ENCODE assay signal across 22 mouse cellular contexts in the genomic region with DNA sequence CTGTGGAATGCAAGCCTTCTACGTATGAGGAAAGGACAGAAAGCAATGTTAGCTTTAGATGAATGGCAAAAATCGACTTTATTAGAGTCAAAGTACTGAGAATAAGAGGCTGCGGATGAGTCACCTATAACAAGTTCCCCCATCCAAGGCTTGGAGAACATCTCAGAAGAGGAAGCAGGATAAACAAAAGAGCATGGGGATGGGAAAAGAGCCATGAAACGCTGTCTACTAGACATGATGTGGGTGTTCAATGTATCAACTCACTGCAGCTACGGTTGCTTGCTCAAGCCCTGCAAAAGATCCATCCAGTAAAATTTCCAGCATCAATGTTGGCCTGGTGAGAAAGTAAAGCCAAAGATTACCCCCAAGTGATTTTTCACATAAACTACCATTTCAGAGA.
DNase-seq lines count a peak whose midpoint lies in the region; ATAC-seq lines count a peak whose summit lies in the region.
"Had no signal": no experiment of that assay in that cellular context is flagged by ENCODE, and none has a peak within 500 bp of the region (broad histone marks: within the 10 kb centered on the region; RNA-seq: fewer than 3 reads in every experiment).

No protein-coding gene starts in this region.

- H3K4me2 ChIP-seq in forebrain, embryonic 14.5 days (ENCODE audit: low read length): no peak overlapping the region
- H3K4me2 ChIP-seq: embryonic facial prominence, embryonic 13.5 days; embryonic facial prominence, embryonic 15.5 days; forebrain, embryonic 12.5 days; forebrain, embryonic 15.5 days had no signal

- WGBS in forebrain, embryonic 14.5 days: 92% methylated on average over 5 of the region's 5 CpGs

- H3K9me3 ChIP-seq in forebrain, embryonic 14.5 days (replicated peaks; ENCODE audit: control insufficient read depth, low read length): no peaks in the 10 kb centered on the region
- H3K9me3 ChIP-seq: embryonic facial prominence, embryonic 13.5 days; embryonic facial prominence, embryonic 15.5 days; forebrain, embryonic 10.5 days; forebrain, embryonic 12.5 days; forebrain, embryonic 15.5 days had no signal

- H3K27ac ChIP-seq in forebrain, embryonic 14.5 days (ENCODE audit: low read depth, low read length): no peak overlapping the region
- H3K27ac ChIP-seq: embryonic facial prominence, embryonic 13.5 days; embryonic facial prominence, embryonic 15.5 days; forebrain, embryonic 10.5 days; forebrain, embryonic 12.5 days; forebrain, embryonic 15.5 days had no signal

- H3K27me3 ChIP-seq in forebrain, embryonic 14.5 days (replicated peaks; ENCODE audit: control insufficient read depth, insufficient read depth, low read length): no peaks in the 10 kb centered on the region
- H3K27me3 ChIP-seq: embryonic facial prominence, embryonic 13.5 days; embryonic facial prominence, embryonic 15.5 days; forebrain, embryonic 12.5 days; forebrain, embryonic 15.5 days had no signal

- no peak overlapping the region for H3K9ac ChIP-seq in forebrain, embryonic 14.5 days (ENCODE audit: low read length)
- H3K9ac ChIP-seq: embryonic facial prominence, embryonic 13.5 days; embryonic facial prominence, embryonic 15.5 days; forebrain, embryonic 12.5 days; forebrain, embryonic 15.5 days; forebrain, postnatal 0 days had no signal

- ATAC-seq in forebrain, embryonic 14.5 days: no peak
- ATAC-seq: forebrain, embryonic 15.5 days; forebrain, postnatal 0 days had no signal

- DNase-seq in heart, adult 11 months: peak; percentile 24
- no peak for DNase-seq in heart, adult 9 months (ENCODE audit: low spot score in 2 of 2)
- peak; percentile 10 for DNase-seq in right cerebral cortex, adult 18-20 months
- no peak for DNase-seq in right cerebral cortex, postnatal 14 days
- peak; percentile 36 for DNase-seq in telencephalon, adult 2 months (ENCODE audit: low read depth, low spot score)
- no peak for DNase-seq in forebrain, embryonic 14.5 days (ENCODE audit: low spot score)
- DNase-seq: adrenal gland, adult 2 months; adrenal gland, postnatal 10 days; adrenal gland, postnatal 25 days; cerebellum, adult 11-12 months; cerebellum, adult 2 months; cerebellum, adult 9-10 months; cerebellum, postnatal 10 days; cerebellum, postnatal 25 days; embryo, embryonic 11 days; forebrain, postnatal 0 days had no signal

- no peaks in the 10 kb centered on the region for H3K4me1 ChIP-seq in forebrain, embryonic 14.5 days (ENCODE audit: control insufficient read depth, insufficient read depth, low read length)
- H3K4me1 ChIP-seq: embryonic facial prominence, embryonic 13.5 days; embryonic facial prominence, embryonic 15.5 days; forebrain, embryonic 12.5 days; forebrain, embryonic 15.5 days had no signal

- no peak overlapping the region for H3K4me3 ChIP-seq in forebrain, embryonic 14.5 days (ENCODE audit: low read depth, low read length)
- H3K4me3 ChIP-seq: embryonic facial prominence, embryonic 13.5 days; embryonic facial prominence, embryonic 15.5 days; erythroblast, embryonic 14.5 days; forebrain, embryonic 10.5 days; forebrain, embryonic 12.5 days; forebrain, embryonic 15.5 days had no signal

- H3K36me3 ChIP-seq in forebrain, embryonic 14.5 days (ENCODE audit: control insufficient read depth, insufficient read depth, low read length): no peaks in the 10 kb centered on the region
- H3K36me3 ChIP-seq: embryonic facial prominence, embryonic 13.5 days; embryonic facial prominence, embryonic 15.5 days; forebrain, embryonic 10.5 days; forebrain, embryonic 12.5 days; forebrain, embryonic 15.5 days had no signal

Comparison
In these comparisons a context has a peak if more than half of its experiments do, and no peak if none do; other contexts are left out.
1. DNase-seq: peak in heart, adult 11 months (single experiment), right cerebral cortex, adult 18-20 months (single experiment) and telencephalon, adult 2 months (single experiment); none in heart, adult 9 months (0 of 2), right cerebral cortex, postnatal 14 days (single experiment) and forebrain, embryonic 14.5 days (single experiment).